Mouse (Mus musculus) limb, embryonic 11.5 days (tissue): ENCODE results near the gene Gm43552. TPM values are rescaled to one million over a fixed set of nuclear protein-coding genes. Genes with fewer than 3 reads are reported as not detected.
A peak's percentile ranks its signal among the peaks of the same experiment; 100 is the strongest.

Experiments
- ATAC-seq: fragments of 200-750 bp; cut with Nextera tagmentation; 2 replicates; pipeline ENCODE4 v1.8.0; 2017; ENCODE audit warnings: low read depth; ENCODE audit not compliant: insufficient number of reproducible peaks, low FRiP score, low TSS enrichment
- DNase-seq: peaks from one replicate; pipeline ENCODE4 v3.0.0-alpha.2; 2015; ENCODE audit warnings: low spot score
- H3K27ac ChIP-seq: fragments of 300-500 bp; sonication (generic); replicated peaks from 2 replicates; pipeline ENCODE4 v1.5.1; 2014; ENCODE audit warnings: low read depth, mild to moderate bottlenecking, low read length
- H3K27me3 ChIP-seq: fragments of 300-500 bp; sonication (generic); 2 replicates; pipeline ENCODE4 v1.6.1; 2014; ENCODE audit warnings: mild to moderate bottlenecking, low read length, mixed read lengths; ENCODE audit not compliant: control insufficient read depth, insufficient read depth
- H3K36me3 ChIP-seq: fragments of 300-500 bp; sonication (generic); 2 replicates; pipeline ENCODE4 v1.6.1; 2014; ENCODE audit warnings: mild to moderate bottlenecking, low read length, moderate library complexity, mixed read lengths; ENCODE audit not compliant: control insufficient read depth, insufficient read depth
- H3K4me1 ChIP-seq: fragments of 300-500 bp; sonication (generic); 2 replicates; pipeline ENCODE4 v1.6.1; 2014; ENCODE audit warnings: low read length, mixed read lengths; ENCODE audit not compliant: control insufficient read depth, insufficient read depth
- H3K4me2 ChIP-seq: fragments of 300-500 bp; sonication (generic); 2 replicates; pipeline ENCODE4 v1.6.1; 2014; ENCODE audit warnings: low read depth, mild to moderate bottlenecking, moderate library complexity; ENCODE audit not compliant: severe bottlenecking
- H3K4me3 ChIP-seq: fragments of 300-500 bp; sonication (generic); 2 replicates; pipeline ENCODE4 v1.5.1; 2014; ENCODE audit warnings: low read depth, low read length
- H3K9ac ChIP-seq: fragments of 300-500 bp; sonication (generic); 2 replicates; pipeline ENCODE4 v1.6.1; 2014; ENCODE audit warnings: mild to moderate bottlenecking, low read length
- H3K9me3 ChIP-seq: fragments of 300-500 bp; sonication (generic); 2 replicates; pipeline ENCODE4 v1.6.1; 2016; ENCODE audit warnings: low read length; ENCODE audit not compliant: control insufficient read depth
- WGBS: fragments of 180-500 bp; shearing (Covaris S2); extraction: QIAGEN DNeasy Blood & Tissue Kit; methylation state at CpG from one replicate; pipeline ENCODE4 v1.1.7; 2014; 5-methylcytosine and 5-hydroxymethylcytosine counted together
- polyA plus RNA-seq: library from polyadenylated mRNA; unstranded; fragments of >200 nt; fragmentation: Nextera tagmentation; extraction: Ambion mirVana; gene quantifications from 2 replicates; pipeline ENCODE4 v1.2.1, GENCODE M21; 2014

Gene Gm43552
- polyA plus RNA-seq, 1 experiment from 2014 or later, result not detected

- Histone ChIP-seq H3K27me3 (no peaks in the 10 kb centered on the region), H3K4me2 (no peak overlapping the region), H3K36me3 (no peaks in the 10 kb centered on the region), H3K4me3 (no peak overlapping the region), H3K9ac (no peak overlapping the region), H3K27ac (no peak overlapping the region), H3K9me3 (no peaks in the 10 kb centered on the region), H3K4me1 (peaks cover 14% of the 10 kb centered on the region)
- DNase-seq, result no peak
- 0 out of 2 replicates have a peak, but pooled peaks have one; percentile 8 for ATAC-seq
- 87% methylated on average over 14 of the region's 14 CpGs for WGBS
Observed at GRCm38 (mm10) chr5:65460361-65460760, 32.3 kb downstream of the Gm43552 start.

DNA sequence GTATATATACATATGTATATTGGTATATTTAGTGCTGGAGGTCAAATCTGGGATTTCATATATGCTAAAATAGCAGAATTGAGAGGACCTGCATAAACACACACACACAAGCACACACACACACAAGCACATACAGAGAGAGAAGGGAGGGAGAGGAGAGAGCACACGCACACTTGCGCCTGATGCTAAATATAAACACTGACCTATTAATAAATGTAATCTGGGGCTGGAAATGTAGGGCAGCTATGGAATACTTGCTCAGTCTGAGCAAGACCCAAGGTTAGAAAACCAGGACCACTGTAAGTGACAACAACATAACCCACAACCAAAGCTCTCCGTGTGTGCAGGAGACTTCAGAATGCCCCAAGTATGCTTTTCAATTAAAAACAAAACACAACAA is 33.2 kb downstream of the Gm43552 start:
- no peak overlapping the region for H3K27ac ChIP-seq

DNA sequence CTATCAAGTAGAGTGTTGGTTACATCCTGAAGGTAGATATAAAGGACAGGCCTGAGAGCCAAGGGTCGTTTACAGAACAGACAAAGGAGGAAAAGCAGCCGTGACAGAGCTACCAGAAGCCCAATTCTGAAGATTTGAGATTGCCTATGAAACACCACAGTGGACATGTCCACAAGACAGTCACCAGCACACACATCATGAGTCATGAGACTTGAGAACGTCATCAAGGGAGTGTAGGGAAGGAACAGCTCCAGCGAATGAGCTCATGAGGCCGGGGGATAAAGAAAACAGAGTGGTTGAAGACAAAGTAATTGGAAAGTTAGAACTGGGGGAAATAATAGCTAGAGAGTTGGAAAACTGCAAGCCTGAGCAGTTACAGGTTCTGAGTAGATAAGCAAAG is 34.8 kb downstream of the Gm43552 start:
- H3K9ac ChIP-seq, result no peak overlapping the region
- DNase-seq, result no peak
- peaks cover 14% of the 10 kb centered on the region for H3K4me1 ChIP-seq
- 66% methylated on average over 5 of the region's 5 CpGs for WGBS
- H3K27ac ChIP-seq, result peak overlapping the region; percentile 71; the same call in 1 of the 2 replicates
- no peak for ATAC-seq
- H3K4me3 ChIP-seq, result no peak overlapping the region
- no peak overlapping the region for H3K4me2 ChIP-seq
- no peaks in the 10 kb centered on the region for H3K9me3 ChIP-seq
- H3K27me3 ChIP-seq, result no peaks in the 10 kb centered on the region
- H3K36me3 ChIP-seq, result no peaks in the 10 kb centered on the region

More for the DNA sequence above, 33.2 kb downstream of the Gm43552 start:
- H3K36me3 ChIP-seq, result no peaks in the 10 kb centered on the region
- no peak for ATAC-seq
- H3K27me3 ChIP-seq, result no peaks in the 10 kb centered on the region
- no peak overlapping the region for H3K9ac ChIP-seq
- H3K9me3 ChIP-seq, result no peaks in the 10 kb centered on the region
- WGBS, result 91% methylated on average over 3 of the region's 3 CpGs
- H3K4me2 ChIP-seq, result no peak overlapping the region
- DNase-seq, result no peak
- H3K4me1 ChIP-seq, result peaks cover 14% of the 10 kb centered on the region
- H3K4me3 ChIP-seq, result no peak overlapping the region

GRCm38 (mm10) chr5:65457086-65457827 is 35.4 kb downstream of the Gm43552 start:
- DNase-seq (peak; percentile 65), ATAC-seq (peak; percentile 83)
- Histone ChIP-seq H3K36me3 (no peaks in the 10 kb centered on the region), H3K9ac (no peak overlapping the region), H3K4me3 (no peak overlapping the region), H3K9me3 (no peaks in the 10 kb centered on the region), H3K4me2 (no peak overlapping the region), H3K27ac (peak overlapping the region; percentile 72), H3K4me1 (peaks cover 14% of the 10 kb centered on the region), H3K27me3 (no peaks in the 10 kb centered on the region)
- WGBS, result 35% methylated on average over 7 of the region's 7 CpGs

- no peak for DNase-seq
- H3K4me1 ChIP-seq, result peaks cover 14% of the 10 kb centered on the region
- no peak overlapping the region for H3K4me3 ChIP-seq
- H3K9me3 ChIP-seq, result no peaks in the 10 kb centered on the region
- H3K4me2 ChIP-seq, result no peak overlapping the region
- no peak for ATAC-seq
- no peak overlapping the region for H3K9ac ChIP-seq
- H3K36me3 ChIP-seq, result no peaks in the 10 kb centered on the region
- H3K27ac ChIP-seq, result no peak overlapping the region
- WGBS, result 53% methylated on average over 5 of the region's 5 CpGs
- no peaks in the 10 kb centered on the region for H3K27me3 ChIP-seq
Observed at GRCm38 (mm10) chr5:65454771-65455170, 37.9 kb downstream of the Gm43552 start.

- no peak overlapping the region for H3K9ac ChIP-seq
- no peaks in the 10 kb centered on the region for H3K36me3 ChIP-seq
- no peaks in the 10 kb centered on the region for H3K9me3 ChIP-seq
- no peak overlapping the region for H3K4me3 ChIP-seq
- 82% methylated on average over 4 of the region's 4 CpGs for WGBS
- no peak overlapping the region for H3K27ac ChIP-seq
- H3K4me1 ChIP-seq, result no peaks in the 10 kb centered on the region; the same call in 1 of the 2 replicates
- no peak overlapping the region for H3K4me2 ChIP-seq
- no peak for ATAC-seq
- H3K27me3 ChIP-seq, result no peaks in the 10 kb centered on the region
- no peak for DNase-seq
Observed at GRCm38 (mm10) chr5:65448941-65449340, 43.7 kb downstream of the Gm43552 start.

GRCm38 (mm10) chr5:65447826-65448225 is 44.8 kb downstream of the Gm43552 start:
- H3K9me3 ChIP-seq, result no peaks in the 10 kb centered on the region
- ATAC-seq (no peak), DNase-seq (no peak)
- no peak overlapping the region for H3K4me2 ChIP-seq
- no peak overlapping the region for H3K4me3 ChIP-seq
- H3K27ac ChIP-seq, result no peak overlapping the region
- H3K36me3 ChIP-seq, result no peaks in the 10 kb centered on the region
- no peak overlapping the region for H3K9ac ChIP-seq
- H3K27me3 ChIP-seq, result no peaks in the 10 kb centered on the region
- no peaks in the 10 kb centered on the region; the same call in 1 of the 2 replicates for H3K4me1 ChIP-seq
- WGBS, result 75% methylated on average over 2 of the region's 2 CpGs

GRCm38 (mm10) chr5:65446756-65447155 is 45.9 kb downstream of the Gm43552 start:
- no peaks in the 10 kb centered on the region for H3K27me3 ChIP-seq
- H3K9me3 ChIP-seq, result no peaks in the 10 kb centered on the region
- 80% methylated on average over 2 of the region's 2 CpGs for WGBS
- ATAC-seq (no peak), DNase-seq (no peak)
- no peaks in the 10 kb centered on the region for H3K36me3 ChIP-seq
- no peaks in the 10 kb centered on the region; the same call in 1 of the 2 replicates for H3K4me1 ChIP-seq
- H3K4me2 ChIP-seq, result no peak overlapping the region
- no peak overlapping the region for H3K27ac ChIP-seq
- no peak overlapping the region for H3K9ac ChIP-seq
- no peak overlapping the region for H3K4me3 ChIP-seq
